Mouse (Mus musculus): Measurements from ENCODE around the gene Tmem246. TPM values are rescaled to one million over a fixed set of nuclear protein-coding genes. Genes with fewer than 3 reads are reported as not detected.

The Tmem246 gene
- total and polyA plus RNA-seq, 3 experiments: 2.9 to 11.1 TPM; not detected in 1

DNA sequence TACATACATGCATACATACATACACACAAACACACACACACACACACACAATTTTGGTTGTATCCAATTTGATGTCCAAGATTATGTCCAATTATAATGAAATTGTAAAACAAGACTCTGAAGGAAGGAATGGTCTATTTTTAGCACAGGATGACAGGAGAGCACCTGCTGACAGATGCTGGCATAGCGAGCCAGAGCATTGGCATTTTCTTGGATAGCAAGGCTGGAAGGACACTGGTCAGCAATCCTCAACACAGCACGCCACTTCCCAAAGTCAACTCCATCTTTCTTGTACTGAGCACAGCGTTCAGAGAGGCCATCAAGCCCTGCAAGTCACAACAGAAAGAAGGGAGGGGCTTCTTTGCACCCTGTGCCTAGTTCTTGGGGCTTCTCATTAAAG is 56.7 kb downstream of the Tmem246 start:
- Histone ChIP-seq H3K9ac (ENCODE audit: control insufficient read depth, low read depth, low read length, poor library complexity, severe bottlenecking) (no peak overlapping the region), H3K9me3 (replicated peaks; ENCODE audit: insufficient read depth, low read length) (no peaks in the 10 kb centered on the region), H3K4me1 (ENCODE audit: control insufficient read depth in 1 of 2, insufficient read depth in 2 of 2, low read length in 2 of 2) (no peaks in the 10 kb centered on the region), H3K36me3 (ENCODE audit: control insufficient read depth in 1 of 2, insufficient read depth in 2 of 2, low read length in 2 of 2) (no peaks in the 10 kb centered on the region), H3K27me3 (ENCODE audit: control insufficient read depth in 1 of 2, insufficient read depth in 2 of 2, low read length in 2 of 2) (peaks cover 2% of the 10 kb centered on the region in 2 experiments; a peak in 2 of 4 replicates), H3K27ac (ENCODE audit: control insufficient read depth, low read depth, low read length) (no peak overlapping the region), H3K4me3 (ENCODE audit: control insufficient read depth in 1 of 2, insufficient read depth in 1 of 2, low read depth in 2 of 2, low read length in 2 of 2) (no peak overlapping the region), H3K79me2 (ENCODE audit: control insufficient read depth, insufficient read depth, low read length, poor library complexity) (no peaks in the 10 kb centered on the region)
- TF ChIP-seq JUND (IDR thresholded peaks at IDR 0.05; ENCODE audit: low read depth, low read length): no peak
- no peak for TF ChIP-seq MYC (IDR thresholded peaks at IDR 0.05; ENCODE audit: low read depth, low read length)
- DNase-seq (ENCODE audit: low read depth, low spot score): no peak

DNA sequence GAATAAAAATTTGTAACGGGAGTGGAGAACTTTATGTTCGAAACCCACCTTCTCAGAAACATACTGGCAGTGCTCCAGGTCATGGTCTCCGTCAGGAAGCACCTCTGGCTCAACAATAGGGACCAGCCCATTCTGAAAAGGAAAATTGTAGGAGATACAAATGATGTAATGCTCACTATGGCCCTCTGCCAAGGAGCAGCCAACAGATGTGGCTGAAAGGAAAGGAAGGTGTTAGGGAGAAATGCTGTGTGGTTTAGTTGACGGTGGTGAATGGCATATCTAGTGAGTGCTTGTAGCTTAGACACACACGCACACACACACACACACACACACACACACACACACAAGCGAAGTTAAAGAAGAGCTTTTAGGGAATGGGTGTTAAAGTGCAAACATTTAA is 58.0 kb downstream of the Tmem246 start:
- no peak for DNase-seq (ENCODE audit: low read depth, low spot score)
- H3K9me3 ChIP-seq (replicated peaks; ENCODE audit: insufficient read depth, low read length): no peaks in the 10 kb centered on the region
- peaks cover 0 to 2% of the 10 kb centered on the region in 2 experiments; a peak in 1 of 4 replicates for H3K27me3 ChIP-seq (ENCODE audit: control insufficient read depth in 1 of 2, insufficient read depth in 2 of 2, low read length in 2 of 2)
- H3K4me1 ChIP-seq (ENCODE audit: control insufficient read depth in 1 of 2, insufficient read depth in 2 of 2, low read length in 2 of 2): no peaks in the 10 kb centered on the region
- TF ChIP-seq ETS1 (IDR thresholded peaks at IDR 0.05; ENCODE audit: low read depth, low read length): no peak
- no peak for TF ChIP-seq MXI1 (IDR thresholded peaks at IDR 0.05; ENCODE audit: low read depth, low read length)
- no peak for TF ChIP-seq CTCF (IDR thresholded peaks at IDR 0.05 in 2 of 3, conservative IDR thresholded peaks at IDR 0.05 in 1 of 3; ENCODE audit: control insufficient read depth in 1 of 3, insufficient read depth in 1 of 3, low read depth in 2 of 3, low read length in 3 of 3, poor library complexity in 1 of 3, severe bottlenecking in 1 of 3)
- no peak for TF ChIP-seq MYC (IDR thresholded peaks at IDR 0.05; ENCODE audit: low read depth, low read length)
- no peak for TF ChIP-seq POLR2AphosphoS2 (IDR thresholded peaks at IDR 0.05; ENCODE audit: low read length)
- no peak for TF ChIP-seq POLR2A (IDR thresholded peaks at IDR 0.05; ENCODE audit: control insufficient read depth in 1 of 2, insufficient read depth in 1 of 2, low read depth in 1 of 2, low read length in 2 of 2, poor library complexity in 1 of 2)
- no peak for TF ChIP-seq MAZ (IDR thresholded peaks at IDR 0.05; ENCODE audit: low read depth, low read length)
- TF ChIP-seq SMC3 (IDR thresholded peaks at IDR 0.05; ENCODE audit: low read depth, low read length): no peak
- TF ChIP-seq CHD2 (IDR thresholded peaks at IDR 0.05; ENCODE audit: low read length): no peak
- TF ChIP-seq ELF1 (IDR thresholded peaks at IDR 0.05; ENCODE audit: low read depth, low read length): no peak
- TF ChIP-seq JUND (IDR thresholded peaks at IDR 0.05; ENCODE audit: low read depth, low read length): no peak
- TF ChIP-seq MYB (IDR thresholded peaks at IDR 0.05; ENCODE audit: low read depth, low read length): no peak
- TF ChIP-seq GATA1 (IDR thresholded peaks at IDR 0.05; ENCODE audit: low read depth, low read length): no peak
- TF ChIP-seq USF1 (IDR thresholded peaks at IDR 0.05; ENCODE audit: low read depth, low read length): no peak
- no peak for TF ChIP-seq MEF2A (IDR thresholded peaks at IDR 0.05; ENCODE audit: extremely low read depth, insufficient replicate concordance, low read depth, low read length, poor library complexity, severe bottlenecking)
- H3K9ac ChIP-seq (ENCODE audit: control insufficient read depth, low read depth, low read length, poor library complexity, severe bottlenecking): no peak overlapping the region
- no peaks in the 10 kb centered on the region for H3K79me2 ChIP-seq (ENCODE audit: control insufficient read depth, insufficient read depth, low read length, poor library complexity)
- H3K4me3 ChIP-seq (ENCODE audit: control insufficient read depth in 1 of 2, insufficient read depth in 1 of 2, low read depth in 2 of 2, low read length in 2 of 2): no peak overlapping the region
- no peaks in the 10 kb centered on the region for H3K36me3 ChIP-seq (ENCODE audit: control insufficient read depth in 1 of 2, insufficient read depth in 2 of 2, low read length in 2 of 2)
- H3K27ac ChIP-seq (ENCODE audit: control insufficient read depth, low read depth, low read length): no peak overlapping the region

DNA sequence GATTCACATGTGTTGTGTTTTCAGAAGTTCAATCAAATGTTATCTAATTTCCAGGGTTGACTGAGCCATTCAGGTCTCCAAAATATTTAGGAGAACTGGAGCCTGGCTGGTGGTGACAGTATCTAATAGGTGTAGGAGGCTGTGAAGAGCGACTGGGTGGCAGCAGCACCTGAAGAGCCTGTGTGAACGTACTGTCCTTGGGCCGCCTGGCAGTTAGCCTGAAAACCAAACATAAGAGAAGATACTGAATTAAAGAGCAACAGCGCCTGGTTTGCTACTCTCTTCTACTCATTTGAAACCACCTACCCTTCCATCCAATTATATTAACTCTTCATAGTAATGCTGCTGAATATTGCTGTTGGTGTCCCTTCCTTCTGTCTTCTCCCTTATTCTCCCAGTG is 61.0 kb downstream of the Tmem246 start:
- Histone ChIP-seq H3K27me3 (ENCODE audit: control insufficient read depth in 1 of 2, insufficient read depth in 2 of 2, low read length in 2 of 2) (no peaks in the 10 kb centered on the region), H3K36me3 (ENCODE audit: control insufficient read depth in 1 of 2, insufficient read depth in 2 of 2, low read length in 2 of 2) (no peaks in the 10 kb centered on the region), H3K4me1 (ENCODE audit: control insufficient read depth in 1 of 2, insufficient read depth in 2 of 2, low read length in 2 of 2) (no peaks in the 10 kb centered on the region), H3K79me2 (ENCODE audit: control insufficient read depth, insufficient read depth, low read length, poor library complexity) (no peaks in the 10 kb centered on the region), H3K9me3 (replicated peaks; ENCODE audit: insufficient read depth, low read length) (no peaks in the 10 kb centered on the region), H3K9ac (ENCODE audit: control insufficient read depth, low read depth, low read length, poor library complexity, severe bottlenecking) (no peak overlapping the region), H3K27ac (ENCODE audit: control insufficient read depth, low read depth, low read length) (no peak overlapping the region), H3K4me3 (ENCODE audit: control insufficient read depth in 1 of 2, insufficient read depth in 1 of 2, low read depth in 2 of 2, low read length in 2 of 2) (no peak overlapping the region)
- no peak for DNase-seq (ENCODE audit: low read depth, low spot score)
- TF ChIP-seq TCF12 (IDR thresholded peaks at IDR 0.05; ENCODE audit: low read depth, low read length) (no peak), ZMIZ1 (IDR thresholded peaks at IDR 0.05; ENCODE audit: low read depth, low read length) (no peak), ETS1 (IDR thresholded peaks at IDR 0.05; ENCODE audit: low read depth, low read length) (no peak), USF2 (IDR thresholded peaks at IDR 0.05; ENCODE audit: borderline replicate concordance in 1 of 2, insufficient read depth in 1 of 2, low read depth in 1 of 2, low read length in 2 of 2) (no peak), GATA1 (IDR thresholded peaks at IDR 0.05; ENCODE audit: low read depth, low read length) (no peak), KAT2A (conservative IDR thresholded peaks at IDR 0.05; ENCODE audit: low read depth, low read length) (no peak)

Measured in MEL (cell line).